Mouse (Mus musculus): ENCODE results near the gene Slc5a2. TPM values are rescaled to one million over a fixed set of nuclear protein-coding genes. Genes with fewer than 3 reads are reported as not detected.

The Slc5a2 gene
- polyA plus RNA-seq, 1 experiment from 2014 or later, result not detected

DNA sequence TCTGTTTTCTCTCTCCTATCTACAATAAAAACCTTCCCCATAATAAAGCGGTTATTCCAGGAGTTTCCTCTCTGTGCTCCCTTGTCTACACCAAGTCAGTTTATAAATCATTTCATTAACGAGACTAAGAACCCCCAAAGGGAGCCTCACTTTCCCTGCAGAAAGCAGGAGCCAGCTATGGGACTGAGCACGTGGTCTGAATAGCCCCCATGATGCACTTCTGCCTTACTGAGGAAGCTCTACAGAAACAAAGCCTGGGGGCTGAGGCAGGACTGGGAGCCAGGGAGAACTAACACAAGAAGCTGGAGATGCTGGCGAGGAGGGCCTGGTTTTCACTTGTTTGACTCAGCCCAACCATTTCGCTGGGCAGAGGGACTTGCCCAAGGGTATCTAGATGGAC, 18.6 kb downstream of the Slc5a2 start:
- Histone ChIP-seq H3K27me3 (no peaks in the 10 kb centered on the region), H3K9me3 (no peaks in the 10 kb centered on the region), H3K9ac (replicated peaks) (no peak overlapping the region), H3K36me3 (peaks cover 11% of the 10 kb centered on the region; the same call in 1 of the 2 replicates), H3K4me1 (no peaks in the 10 kb centered on the region), H3K4me2 (replicated peaks) (no peak overlapping the region), H3K4me3 (no peak overlapping the region), H3K27ac (replicated peaks) (no peak overlapping the region)
- 50% methylated on average over 5 of the region's 5 CpGs for WGBS
- no peak for ATAC-seq (replicated peaks)

DNA sequence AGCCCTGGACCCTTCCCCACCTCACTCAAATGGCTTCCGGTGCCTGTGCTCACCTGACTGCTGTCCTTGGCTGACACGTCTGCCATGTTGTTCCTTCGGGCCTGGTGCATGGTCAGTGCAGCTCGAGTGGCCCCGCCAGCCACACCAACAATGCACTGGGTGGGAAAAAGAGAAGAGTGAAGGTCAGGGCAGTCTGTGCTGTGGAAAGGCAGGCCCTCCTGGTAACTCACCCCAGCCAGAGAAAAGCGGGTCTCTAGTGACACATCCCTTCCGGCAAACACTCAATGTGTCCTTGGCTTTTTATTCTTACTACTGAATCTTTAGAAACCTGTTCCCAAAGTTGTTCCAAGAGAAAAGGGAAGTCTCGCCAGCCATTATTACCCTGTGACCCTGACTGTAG, 19.6 kb downstream of the Slc5a2 start:
- Histone ChIP-seq H3K36me3 (peaks cover 11% of the 10 kb centered on the region; the same call in 1 of the 2 replicates), H3K27me3 (no peaks in the 10 kb centered on the region), H3K9me3 (no peaks in the 10 kb centered on the region), H3K4me2 (replicated peaks) (no peak overlapping the region), H3K4me1 (no peaks in the 10 kb centered on the region), H3K27ac (replicated peaks) (no peak overlapping the region), H3K4me3 (no peak overlapping the region), H3K9ac (replicated peaks) (no peak overlapping the region)
- ATAC-seq (replicated peaks), result no peak
- WGBS, result 91% methylated on average over 8 of the region's 8 CpGs

DNA sequence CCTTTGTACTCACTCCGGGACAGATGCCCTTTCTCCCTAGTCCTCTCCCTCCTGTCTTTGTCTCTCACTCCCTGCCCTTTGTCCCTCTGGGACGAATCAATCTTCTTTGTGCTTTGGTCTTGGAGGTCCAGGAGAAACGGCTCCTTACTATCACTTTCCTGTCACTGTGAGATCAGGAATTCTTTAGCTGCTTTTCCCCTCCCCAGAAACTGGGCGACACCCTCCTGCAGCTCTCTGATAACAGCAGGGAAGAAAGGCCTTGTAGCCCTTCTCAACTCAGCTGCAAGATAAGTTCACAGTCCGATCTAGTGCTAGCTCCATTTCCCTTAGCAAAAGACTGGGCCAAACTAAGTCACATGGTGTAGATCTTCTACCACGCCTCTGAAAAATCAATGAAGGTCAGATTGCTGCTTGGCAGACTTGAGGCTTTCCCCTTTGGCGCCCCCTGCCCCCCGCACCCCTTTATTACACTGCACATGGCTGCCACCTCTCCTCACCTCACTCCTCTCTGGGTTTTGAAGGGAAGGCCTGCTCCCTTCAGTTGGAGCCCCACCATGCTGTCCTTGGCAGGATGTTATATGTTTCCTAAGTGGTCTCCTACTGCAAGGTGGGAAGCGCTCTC, 23.6 kb downstream of the Slc5a2 start:
- ATAC-seq (replicated peaks), result no peak
- H3K4me1 ChIP-seq, result no peaks in the 10 kb centered on the region

DNA sequence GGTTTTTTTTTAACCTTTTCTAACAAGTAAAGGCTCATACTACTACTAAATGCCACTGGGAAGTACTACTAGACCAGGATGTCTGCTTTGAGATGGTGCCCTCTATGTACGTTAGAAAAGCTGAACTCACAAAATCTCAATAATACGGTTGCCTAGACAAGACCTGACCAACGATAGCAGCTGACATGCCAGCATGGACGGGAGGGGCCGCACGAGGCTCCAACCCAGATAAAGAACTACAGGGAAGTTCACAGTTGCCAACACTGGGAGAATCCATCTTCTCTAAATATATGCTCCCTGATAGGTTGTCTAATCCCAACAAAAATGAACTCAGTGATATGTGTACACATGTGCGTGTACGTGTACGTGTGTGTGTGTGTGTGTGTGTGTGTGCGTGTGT, 29.3 kb downstream of the Slc5a2 start:
- Histone ChIP-seq H3K27me3 (no peaks in the 10 kb centered on the region), H3K27ac (replicated peaks) (no peak overlapping the region), H3K36me3 (no peaks in the 10 kb centered on the region), H3K9me3 (no peaks in the 10 kb centered on the region), H3K9ac (replicated peaks) (no peak overlapping the region), H3K4me3 (no peak overlapping the region), H3K4me1 (peaks cover 22% of the 10 kb centered on the region), H3K4me2 (replicated peaks) (no peak overlapping the region)
- 94% methylated on average over 10 of the region's 10 CpGs for WGBS
- no peak for ATAC-seq (replicated peaks)

More for the DNA sequence above, 23.6 kb downstream of the Slc5a2 start:
- WGBS, result 19% methylated on average over 9 of the region's 9 CpGs
- H3K4me2 ChIP-seq (replicated peaks), result no peak overlapping the region
- no peak overlapping the region for H3K4me3 ChIP-seq
- H3K36me3 ChIP-seq, result peaks cover 11% of the 10 kb centered on the region; the same call in 1 of the 2 replicates
- H3K27me3 ChIP-seq, result no peaks in the 10 kb centered on the region
- no peak overlapping the region for H3K27ac ChIP-seq (replicated peaks)
- no peak overlapping the region for H3K9ac ChIP-seq (replicated peaks)
- no peaks in the 10 kb centered on the region for H3K9me3 ChIP-seq

DNA sequence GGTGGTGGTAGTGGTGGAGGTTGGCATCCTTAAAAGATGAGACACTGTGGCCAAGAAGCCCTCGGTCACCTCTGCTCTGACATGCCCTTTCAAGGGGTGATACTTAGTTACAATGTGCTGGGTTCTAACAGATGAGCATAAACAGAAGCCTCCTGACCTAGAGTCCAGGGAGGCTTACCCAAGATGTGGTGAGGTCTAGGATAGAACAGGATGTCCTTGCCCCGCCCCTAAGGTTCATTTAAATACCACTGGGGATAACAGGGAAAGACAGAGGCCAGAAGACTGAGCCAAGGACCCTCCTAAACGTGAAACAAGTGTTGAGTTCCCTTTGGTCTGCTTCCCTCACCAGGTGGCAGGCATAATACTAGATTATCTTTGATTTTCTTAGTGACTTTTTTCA, 31.1 kb downstream of the Slc5a2 start:
- Histone ChIP-seq H3K9ac (replicated peaks) (no peak overlapping the region), H3K4me2 (replicated peaks) (0 out of 2 replicates have a peak overlapping the region, but pooled peaks have one; percentile 80), H3K36me3 (no peaks in the 10 kb centered on the region), H3K4me1 (peaks cover 22% of the 10 kb centered on the region), H3K27ac (replicated peaks) (no peak overlapping the region), H3K4me3 (no peak overlapping the region), H3K9me3 (no peaks in the 10 kb centered on the region), H3K27me3 (no peaks in the 10 kb centered on the region)
- no peak for ATAC-seq (replicated peaks)
- WGBS, result 65% methylated on average over 3 of the region's 3 CpGs

DNA sequence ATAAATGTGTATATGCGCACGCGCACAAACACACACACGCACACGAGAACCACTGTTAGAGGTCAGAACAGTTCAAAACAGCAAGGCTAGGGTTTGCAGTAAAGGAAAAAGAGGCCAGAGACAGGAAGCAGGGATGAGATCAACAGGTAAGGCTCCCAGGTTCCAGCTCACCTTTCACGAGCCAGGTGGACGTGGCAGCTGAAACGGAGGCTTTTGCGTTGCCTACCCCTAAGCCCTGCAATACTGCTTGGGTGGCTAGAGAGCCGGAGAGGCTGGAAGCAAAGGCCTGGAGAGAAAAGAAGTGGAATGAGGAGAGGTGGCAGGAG, 31.8 kb downstream of the Slc5a2 start:
- peaks cover 22% of the 10 kb centered on the region for H3K4me1 ChIP-seq
- peak overlapping the region; percentile 70 for H3K4me3 ChIP-seq
- H3K9me3 ChIP-seq, result no peaks in the 10 kb centered on the region
- H3K36me3 ChIP-seq, result no peaks in the 10 kb centered on the region
- H3K4me2 ChIP-seq (replicated peaks), result peak overlapping the region; percentile 80
- peak overlapping the region; percentile 78 for H3K9ac ChIP-seq (replicated peaks)
- 33% methylated on average over 10 of the region's 10 CpGs for WGBS
- ATAC-seq (replicated peaks), result no peak
- peak overlapping the region; percentile 66; the same call in 1 of the 2 replicates for H3K27ac ChIP-seq (replicated peaks)
- no peaks in the 10 kb centered on the region for H3K27me3 ChIP-seq

DNA sequence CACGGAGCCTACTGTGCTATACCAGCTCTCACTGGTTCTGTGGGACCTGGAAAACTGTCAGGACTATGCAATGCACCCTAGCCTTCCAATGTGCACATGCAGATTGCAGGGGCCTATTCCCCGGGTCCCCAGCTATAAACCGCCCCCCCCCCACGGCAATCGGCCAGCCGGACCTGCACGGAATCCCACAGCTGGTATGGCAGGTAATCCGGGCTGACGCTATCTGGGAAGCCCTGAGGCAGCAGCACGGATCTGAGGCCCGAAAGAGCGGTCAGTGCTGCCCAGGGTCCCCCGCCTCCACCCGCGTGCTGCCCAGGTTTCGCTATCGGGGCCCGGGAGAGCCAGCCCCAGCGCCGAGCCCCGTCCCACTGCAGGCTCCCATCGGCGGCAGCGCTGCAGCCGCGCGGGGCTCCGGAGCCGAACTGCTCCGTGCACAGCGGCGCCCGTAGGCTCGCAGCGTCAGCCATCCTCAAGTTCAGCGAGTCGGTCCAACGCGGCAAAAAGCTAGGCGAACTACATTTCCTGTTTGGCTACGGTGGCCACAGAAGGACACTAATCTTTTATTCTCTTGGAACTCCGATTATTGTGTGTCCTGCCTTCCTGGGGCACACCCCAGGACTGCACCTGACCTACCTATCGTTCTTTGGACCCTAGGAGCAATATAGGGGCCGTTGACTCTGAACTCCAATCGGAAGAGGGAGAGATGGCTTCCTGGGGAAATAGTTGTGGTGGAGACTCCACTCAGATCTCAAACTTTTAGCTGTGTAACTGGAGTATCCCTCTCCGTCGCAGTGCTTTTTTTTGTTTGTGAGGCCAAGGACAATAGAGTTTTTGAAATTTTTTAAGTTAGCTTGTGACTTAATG, 32.4 kb downstream of the Slc5a2 start, which contains the start of gene BC017158:
Gene BC017158, minus strand, starts transcription at position 554 of the 864 bp plus-strand sequence.
- no peaks in the 10 kb centered on the region for H3K36me3 ChIP-seq
- peak; percentile 83 for ATAC-seq (replicated peaks)
- peak within 1 kb of the TSS; percentile 80 for H3K4me2 ChIP-seq (replicated peaks)
- H3K4me1 ChIP-seq, result peaks cover 22% of the 10 kb centered on the region
- no peaks in the 10 kb centered on the region for H3K27me3 ChIP-seq
- 1% methylated on average over 47 of the region's 47 CpGs for WGBS
- peak within 1 kb of the TSS; percentile 70 for H3K4me3 ChIP-seq
- peak within 1 kb of the TSS; percentile 78 for H3K9ac ChIP-seq (replicated peaks)
- H3K9me3 ChIP-seq, result no peaks in the 10 kb centered on the region
- peak within 1 kb of the TSS; percentile 66 for H3K27ac ChIP-seq (replicated peaks)

DNA sequence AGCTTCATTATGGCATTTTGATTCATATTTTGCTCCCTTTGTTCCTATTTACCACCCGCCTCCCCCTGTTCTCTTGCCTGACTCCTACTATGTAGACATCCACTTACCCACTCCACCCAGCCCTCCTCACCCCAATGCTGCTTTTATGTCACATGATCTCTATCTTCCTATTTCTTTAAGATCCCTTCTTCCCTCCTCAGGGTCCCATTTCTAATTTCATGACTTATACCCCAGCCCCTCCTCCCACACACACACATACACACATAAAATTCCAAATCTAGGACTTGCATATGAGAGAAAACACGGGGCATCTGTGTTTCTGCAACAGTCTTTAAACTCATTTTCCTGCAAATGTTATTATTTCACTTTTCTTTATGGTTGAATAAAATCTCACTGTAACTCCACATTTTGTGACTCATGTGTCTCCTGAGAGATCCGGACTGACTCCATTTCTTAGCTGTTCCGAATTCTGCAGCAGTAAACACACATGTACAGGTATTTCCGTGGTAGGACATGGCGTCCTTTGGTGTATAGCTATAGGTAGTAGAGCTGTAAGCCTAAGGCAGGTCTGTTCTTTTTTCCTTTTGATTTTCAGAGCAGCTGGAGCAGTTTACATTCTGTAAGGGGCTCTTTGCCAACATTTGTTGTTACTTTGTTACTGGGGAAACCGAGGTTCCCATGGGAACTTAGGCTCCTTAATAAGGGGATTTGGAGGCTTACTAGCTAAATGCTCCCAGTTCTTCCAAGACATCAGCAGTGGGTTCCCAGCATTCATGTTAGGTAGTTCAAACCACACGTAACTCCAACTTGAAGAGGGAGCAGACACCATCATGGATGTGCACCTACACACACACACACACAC, 33.3 kb downstream of the Slc5a2 start:
- Histone ChIP-seq H3K36me3 (no peaks in the 10 kb centered on the region), H3K4me2 (replicated peaks) (peak overlapping the region; percentile 80), H3K9ac (replicated peaks) (no peak overlapping the region), H3K27me3 (no peaks in the 10 kb centered on the region), H3K9me3 (no peaks in the 10 kb centered on the region), H3K4me3 (peak overlapping the region; percentile 70), H3K4me1 (peaks cover 22% of the 10 kb centered on the region), H3K27ac (replicated peaks) (peak overlapping the region; percentile 66; the same call in 1 of the 2 replicates)
- 51% methylated on average over 8 of the region's 8 CpGs for WGBS
- ATAC-seq (replicated peaks), result peak; percentile 52

DNA sequence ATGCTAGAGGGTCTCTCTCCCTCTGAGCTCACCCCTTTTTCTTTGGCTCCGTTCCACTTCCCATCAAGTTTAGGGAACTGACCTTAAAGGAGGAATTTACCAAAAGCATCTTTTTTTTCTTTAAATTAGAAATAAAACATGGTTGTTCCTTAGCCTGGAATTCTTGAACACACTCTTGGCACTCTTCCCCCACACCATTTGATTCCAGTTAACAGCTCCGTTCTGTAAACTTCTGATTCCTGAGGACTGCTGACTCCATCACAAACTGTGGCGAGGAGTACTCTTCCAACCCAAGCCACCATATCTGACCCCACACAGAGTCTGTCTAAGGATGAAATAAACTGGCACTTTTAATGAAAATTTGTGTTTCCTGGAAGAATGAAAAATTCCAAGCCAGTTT, 35.5 kb downstream of the Slc5a2 start:
- ATAC-seq (replicated peaks), result no peak
- WGBS, result 79% methylated on average over 3 of the region's 3 CpGs
- no peaks in the 10 kb centered on the region for H3K36me3 ChIP-seq
- no peaks in the 10 kb centered on the region for H3K27me3 ChIP-seq
- no peak overlapping the region for H3K4me2 ChIP-seq (replicated peaks)
- H3K27ac ChIP-seq (replicated peaks), result no peak overlapping the region
- no peak overlapping the region for H3K4me3 ChIP-seq
- peaks cover 22% of the 10 kb centered on the region for H3K4me1 ChIP-seq
- no peak overlapping the region for H3K9ac ChIP-seq (replicated peaks)
- no peaks in the 10 kb centered on the region for H3K9me3 ChIP-seq

DNA sequence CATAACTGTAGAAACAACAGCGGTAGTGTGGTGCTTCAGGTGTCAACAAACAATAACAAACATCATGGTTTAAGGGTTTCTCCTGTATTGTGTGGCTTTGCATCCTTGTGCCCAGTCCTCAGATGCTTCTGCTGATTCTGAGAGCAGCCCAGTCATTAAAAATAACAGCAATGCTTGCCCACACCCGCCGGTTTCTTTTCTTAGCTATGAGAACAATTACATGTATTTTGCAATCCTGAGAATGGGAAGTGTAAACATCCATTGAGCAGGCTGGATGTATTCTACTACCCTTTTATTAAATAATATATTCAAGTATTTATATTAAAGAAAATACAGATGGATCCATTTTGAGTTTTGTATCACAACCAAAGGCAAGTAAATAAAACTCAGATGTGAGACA, 36.7 kb downstream of the Slc5a2 start:
- Histone ChIP-seq H3K36me3 (no peaks in the 10 kb centered on the region), H3K27ac (replicated peaks) (no peak overlapping the region), H3K27me3 (no peaks in the 10 kb centered on the region), H3K4me3 (no peak overlapping the region), H3K9ac (replicated peaks) (no peak overlapping the region), H3K4me2 (replicated peaks) (no peak overlapping the region), H3K9me3 (no peaks in the 10 kb centered on the region), H3K4me1 (peaks cover 18% of the 10 kb centered on the region)
- WGBS, result 84% methylated on average over 3 of the region's 3 CpGs
- no peak for ATAC-seq (replicated peaks)

DNA sequence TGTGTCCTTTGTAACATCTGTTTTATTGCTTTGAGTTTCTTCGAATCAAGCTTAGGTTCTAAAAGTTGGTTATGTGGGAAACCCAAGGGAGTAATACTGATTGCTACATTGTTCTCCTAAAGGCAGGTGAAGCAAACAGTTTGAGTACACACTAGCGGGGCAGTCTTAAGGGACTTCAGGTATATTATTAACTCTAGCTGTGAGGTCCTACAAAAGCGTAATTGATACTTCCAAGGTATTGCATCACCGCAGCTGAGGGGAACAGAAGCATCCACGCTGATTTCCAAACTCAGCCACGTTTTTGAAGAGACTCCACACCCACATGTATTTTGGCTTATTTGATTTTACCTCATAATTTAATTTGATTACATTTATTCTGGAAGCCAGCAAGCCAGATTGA, 38.7 kb downstream of the Slc5a2 start:
- H3K9me3 ChIP-seq, result no peaks in the 10 kb centered on the region
- 84% methylated on average over 6 of the region's 6 CpGs for WGBS
- H3K4me3 ChIP-seq, result no peak overlapping the region
- no peaks in the 10 kb centered on the region for H3K27me3 ChIP-seq
- H3K4me2 ChIP-seq (replicated peaks), result no peak overlapping the region
- no peak overlapping the region for H3K27ac ChIP-seq (replicated peaks)
- ATAC-seq (replicated peaks), result no peak
- H3K9ac ChIP-seq (replicated peaks), result no peak overlapping the region
- peaks cover 5% of the 10 kb centered on the region for H3K4me1 ChIP-seq
- no peaks in the 10 kb centered on the region for H3K36me3 ChIP-seq

DNA sequence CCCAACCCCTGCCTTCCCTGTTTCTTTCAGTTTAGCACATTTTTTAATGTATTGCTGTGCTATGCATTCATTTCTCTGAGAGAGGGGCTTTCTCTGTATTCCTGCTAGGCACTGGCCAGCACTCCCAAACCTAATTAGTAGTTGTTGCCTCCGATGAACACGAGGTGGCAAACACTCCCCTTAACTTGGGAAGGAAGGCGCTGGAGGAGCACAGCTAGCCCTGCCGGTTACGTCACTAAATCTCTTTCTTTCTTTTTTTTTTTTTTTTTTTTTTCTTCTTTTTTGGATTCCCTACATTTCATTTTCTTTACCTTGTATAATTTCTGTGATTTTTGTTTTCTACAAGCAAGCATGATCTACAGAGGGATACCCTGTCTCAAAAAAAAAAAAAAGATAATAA, 39.5 kb downstream of the Slc5a2 start:
- H3K27ac ChIP-seq (replicated peaks), result no peak overlapping the region
- no peak for ATAC-seq (replicated peaks)
- H3K9me3 ChIP-seq, result no peaks in the 10 kb centered on the region
- 2% methylated on average over 5 of the region's 5 CpGs for WGBS
- H3K4me2 ChIP-seq (replicated peaks), result no peak overlapping the region
- H3K27me3 ChIP-seq, result no peaks in the 10 kb centered on the region
- no peak overlapping the region for H3K4me3 ChIP-seq
- no peak overlapping the region for H3K9ac ChIP-seq (replicated peaks)
- no peaks in the 10 kb centered on the region for H3K36me3 ChIP-seq
- H3K4me1 ChIP-seq, result peaks cover 9% of the 10 kb centered on the region
